Mouse (Mus musculus): Measurements from ENCODE around the gene Npr2. TPM values are rescaled to one million over a fixed set of nuclear protein-coding genes. Genes with fewer than 3 reads are reported as not detected.

Gene Npr2
- polyA plus RNA-seq, 1 experiment from 2014 or later: 4.8 TPM

GRCm38 (mm10) chr4:43695249-43695671 lies 63.5 kb downstream of the Npr2 start:
- Histone ChIP-seq H3K4me2 (replicated peaks; ENCODE audit: low read depth) (no peak overlapping the region), H3K27me3 (ENCODE audit: control insufficient read depth, insufficient read depth, low read length) (no peaks in the 10 kb centered on the region), H3K4me3 (ENCODE audit: low read depth, low read length) (no peak overlapping the region), H3K27ac (replicated peaks) (peak overlapping the region; percentile 45; the same call in 1 of the 2 replicates), H3K36me3 (ENCODE audit: control insufficient read depth, insufficient read depth, low read length) (no peaks in the 10 kb centered on the region), H3K9me3 (ENCODE audit: control insufficient read depth, low read length) (no peaks in the 10 kb centered on the region), H3K4me1 (replicated peaks; ENCODE audit: control insufficient read depth, insufficient read depth) (no peaks in the 10 kb centered on the region; the same call in 1 of the 2 replicates), H3K9ac (ENCODE audit: low read length) (no peak overlapping the region)
- DNase-seq (ENCODE audit: low spot score) (peak; percentile 72), ATAC-seq (ENCODE audit: low FRiP score, low TSS enrichment) (peak; percentile 83)
- no peak; the same call in 1 of the 2 replicates for TF ChIP-seq CTCF (IDR thresholded peaks at IDR 0.05; ENCODE audit: low read depth)
- no peak for TF ChIP-seq EP300 (optimal IDR thresholded peaks at IDR 0.05)
- 9% methylated on average over 9 of the region's 9 CpGs for WGBS

- H3K9me3 ChIP-seq (ENCODE audit: control insufficient read depth, low read length): no peaks in the 10 kb centered on the region
- H3K4me1 ChIP-seq (replicated peaks; ENCODE audit: control insufficient read depth, insufficient read depth): no peaks in the 10 kb centered on the region; the same call in 1 of the 2 replicates
- DNase-seq (ENCODE audit: low spot score): no peak
- no peak overlapping the region for H3K4me2 ChIP-seq (replicated peaks; ENCODE audit: low read depth)
- H3K9ac ChIP-seq (ENCODE audit: low read length): no peak overlapping the region
- H3K36me3 ChIP-seq (ENCODE audit: control insufficient read depth, insufficient read depth, low read length): no peaks in the 10 kb centered on the region
- H3K4me3 ChIP-seq (ENCODE audit: low read depth, low read length): no peak overlapping the region
- no peak overlapping the region for H3K27ac ChIP-seq (replicated peaks)
- TF ChIP-seq EP300 (optimal IDR thresholded peaks at IDR 0.05): no peak
- no peak for TF ChIP-seq CTCF (IDR thresholded peaks at IDR 0.05; ENCODE audit: low read depth)
- no peaks in the 10 kb centered on the region for H3K27me3 ChIP-seq (ENCODE audit: control insufficient read depth, insufficient read depth, low read length)
- WGBS: 90% methylated on average over 13 of the region's 13 CpGs
- no peak for ATAC-seq (ENCODE audit: low FRiP score, low TSS enrichment)
These were observed 64.8 kb downstream of the Npr2 start for GRCm38 (mm10) chr4:43696561-43696960.

- H3K36me3 ChIP-seq (ENCODE audit: control insufficient read depth, insufficient read depth, low read length): no peaks in the 10 kb centered on the region
- no peaks in the 10 kb centered on the region for H3K9me3 ChIP-seq (ENCODE audit: control insufficient read depth, low read length)
- 86% methylated on average over 6 of the region's 6 CpGs for WGBS
- no peaks in the 10 kb centered on the region for H3K4me1 ChIP-seq (replicated peaks; ENCODE audit: control insufficient read depth, insufficient read depth)
- H3K4me2 ChIP-seq (replicated peaks; ENCODE audit: low read depth): no peak within 1 kb of the TSS
- H3K27ac ChIP-seq (replicated peaks): no peak within 1 kb of the TSS
- H3K9ac ChIP-seq (ENCODE audit: low read length): no peak within 1 kb of the TSS
- ATAC-seq (ENCODE audit: low FRiP score, low TSS enrichment) (no peak), DNase-seq (ENCODE audit: low spot score) (no peak)
- no peak within 1 kb of the TSS for H3K4me3 ChIP-seq (ENCODE audit: low read depth, low read length)
- TF ChIP-seq EP300 (optimal IDR thresholded peaks at IDR 0.05) (no peak), CTCF (IDR thresholded peaks at IDR 0.05; ENCODE audit: low read depth) (no peak)
- no peaks in the 10 kb centered on the region for H3K27me3 ChIP-seq (ENCODE audit: control insufficient read depth, insufficient read depth, low read length)
These were observed 69.0 kb downstream of the Npr2 start, which contains the start of gene Olfr70 for GRCm38 (mm10) chr4:43700707-43701106. Olfr70 (minus strand) TSS chr4:43700807.

Small RNAs within 50 kb of the gene (microRNA-seq; reads per million reads assigned to microRNA genes)
- gene Gm25262: not detected

Other genes starting within 250 kb of the Npr2 start
- 10.7 and 11.5 TPM in 2 replicates for gene Rusc2, start 250.0 kb upstream of the Npr2 start, polyA plus RNA-seq (2015; fragmentation: Nextera tagmentation; extraction: Ambion mirVana)
- 0.12 and 0.27 TPM in 2 replicates for gene Fam166b, start 202.8 kb upstream of the Npr2 start, polyA plus RNA-seq (2015; fragmentation: Nextera tagmentation; extraction: Ambion mirVana)
- gene Tesk1, start 190.0 kb upstream of the Npr2 start, polyA plus RNA-seq (2015; fragmentation: Nextera tagmentation; extraction: Ambion mirVana): 4.7 TPM in 2 replicates
- gene Cd72, start 177.3 kb upstream of the Npr2 start, polyA plus RNA-seq (2015; fragmentation: Nextera tagmentation; extraction: Ambion mirVana): 2.8 and 3.2 TPM in 2 replicates
- not detected in 2 replicates for gene Sit1, start 148.2 kb upstream of the Npr2 start, polyA plus RNA-seq (2015; fragmentation: Nextera tagmentation; extraction: Ambion mirVana)
- gene Ccdc107, start 139.0 kb upstream of the Npr2 start, polyA plus RNA-seq (2015; fragmentation: Nextera tagmentation; extraction: Ambion mirVana): 118 and 120 TPM in 2 replicates
- 10.7 and 11.8 TPM in 2 replicates for gene Arhgef39, start 132.2 kb upstream of the Npr2 start, polyA plus RNA-seq (2015; fragmentation: Nextera tagmentation; extraction: Ambion mirVana)
- 2.6 and 3.1 TPM in 2 replicates for gene Car9, start 125.0 kb upstream of the Npr2 start, polyA plus RNA-seq (2015; fragmentation: Nextera tagmentation; extraction: Ambion mirVana)
- 2,018 and 2,237 TPM in 2 replicates for gene Tpm2, start 108.2 kb upstream of the Npr2 start, polyA plus RNA-seq (2015; fragmentation: Nextera tagmentation; extraction: Ambion mirVana)
- gene Creb3, start 69.6 kb upstream of the Npr2 start, polyA plus RNA-seq (2015; fragmentation: Nextera tagmentation; extraction: Ambion mirVana): 85.6 and 89.2 TPM in 2 replicates
- 42.7 and 60.3 TPM in 2 replicates for gene Tln1, start 69.2 kb upstream of the Npr2 start, polyA plus RNA-seq (2015; fragmentation: Nextera tagmentation; extraction: Ambion mirVana)
- 11.7 and 13.0 TPM in 2 replicates for gene Rgp1, start 53.2 kb upstream of the Npr2 start, polyA plus RNA-seq (2015; fragmentation: Nextera tagmentation; extraction: Ambion mirVana)
- 25.0 and 26.1 TPM in 2 replicates for gene Gba2, start 53.1 kb upstream of the Npr2 start, polyA plus RNA-seq (2015; fragmentation: Nextera tagmentation; extraction: Ambion mirVana)
- 0.25 and 0.34 TPM in 2 replicates for gene Msmp, start 47.4 kb upstream of the Npr2 start, polyA plus RNA-seq (2015; fragmentation: Nextera tagmentation; extraction: Ambion mirVana)
- gene Spag8, start 21.7 kb downstream of the Npr2 start, polyA plus RNA-seq (2015; fragmentation: Nextera tagmentation; extraction: Ambion mirVana): 0.23 and 0.38 TPM in 2 replicates
- 150 and 152 TPM in 2 replicates for gene Hint2, start 24.5 kb downstream of the Npr2 start, polyA plus RNA-seq (2015; fragmentation: Nextera tagmentation; extraction: Ambion mirVana)
- gene Tmem8b, start 37.0 kb downstream of the Npr2 start, polyA plus RNA-seq (2015; fragmentation: Nextera tagmentation; extraction: Ambion mirVana): 2.0 and 2.4 TPM in 2 replicates
- 3.1 and 3.6 TPM in 2 replicates for gene Fam221b, start 37.2 kb downstream of the Npr2 start, polyA plus RNA-seq (2015; fragmentation: Nextera tagmentation; extraction: Ambion mirVana)
- gene Olfr70, start 68.9 kb downstream of the Npr2 start, polyA plus RNA-seq (2015; fragmentation: Nextera tagmentation; extraction: Ambion mirVana): not detected in 2 replicates
- gene Olfr71, start 78.3 kb downstream of the Npr2 start, polyA plus RNA-seq (2015; fragmentation: Nextera tagmentation; extraction: Ambion mirVana): not detected in 2 replicates
- gene Hrct1, start 95.3 kb downstream of the Npr2 start, polyA plus RNA-seq (2015; fragmentation: Nextera tagmentation; extraction: Ambion mirVana): 6.1 and 7.8 TPM in 2 replicates
- gene Spaar, start 98.1 kb downstream of the Npr2 start, polyA plus RNA-seq (2015; fragmentation: Nextera tagmentation; extraction: Ambion mirVana): 0.27 and 0.30 TPM in 2 replicates
- gene Olfr159, start 139.1 kb downstream of the Npr2 start, polyA plus RNA-seq (2015; fragmentation: Nextera tagmentation; extraction: Ambion mirVana): not detected in 2 replicates
- gene Olfr156, start 192.0 kb downstream of the Npr2 start, polyA plus RNA-seq (2015; fragmentation: Nextera tagmentation; extraction: Ambion mirVana): not detected in 2 replicates
- gene Olfr157, start 208.3 kb downstream of the Npr2 start, polyA plus RNA-seq (2015; fragmentation: Nextera tagmentation; extraction: Ambion mirVana): 0.04 and 0.06 TPM in 2 replicates
- gene Olfr155, start 219.6 kb downstream of the Npr2 start, polyA plus RNA-seq (2015; fragmentation: Nextera tagmentation; extraction: Ambion mirVana): 0.02 TPM in 1 of 2 replicates, not detected in the other
- 10.2 and 11.3 TPM in 2 replicates for gene Reck, start 243.6 kb downstream of the Npr2 start, polyA plus RNA-seq (2015; fragmentation: Nextera tagmentation; extraction: Ambion mirVana)